ENCODE assay signal across 17 mouse cellular contexts in the genomic region with DNA sequence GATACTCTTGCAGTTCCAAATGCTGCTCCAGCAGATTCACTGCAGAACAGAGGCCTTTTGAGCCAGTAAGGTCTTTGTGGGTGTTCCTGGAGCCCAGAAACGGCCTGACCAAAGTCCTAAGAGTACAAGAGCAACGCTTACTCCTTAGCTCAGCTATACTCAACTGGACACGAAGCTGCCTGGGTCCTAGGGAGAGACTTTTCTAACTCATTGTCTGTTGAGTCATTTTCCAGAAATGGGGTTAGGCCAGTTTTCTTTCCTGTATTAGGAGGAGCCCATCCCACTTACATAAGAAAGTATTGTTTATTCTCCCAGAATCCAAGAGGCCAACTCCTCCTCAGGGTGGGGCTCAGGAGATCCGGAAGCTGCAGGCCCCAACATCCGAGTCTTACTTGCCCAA. TPM values are rescaled to one million over a fixed set of nuclear protein-coding genes. Genes with fewer than 3 reads are reported as not detected.
A peak's percentile ranks its signal among the peaks of the same experiment; 100 is the strongest.
DNase-seq lines count a peak whose midpoint lies in the region; ATAC-seq and TF ChIP-seq lines count a peak whose summit lies in the region.
"Had no signal": no experiment of that assay in that cellular context is flagged by ENCODE, and none has a peak within 500 bp of the region (broad histone marks: within the 10 kb centered on the region; RNA-seq: fewer than 3 reads in every experiment).

No protein-coding gene starts in this region.

- 0 out of 2 replicates have a peak, but pooled peaks have one; percentile 40 for TF ChIP-seq EP300 in heart, adult 2 months (IDR thresholded peaks at IDR 0.05; ENCODE audit: insufficient read depth, low read depth, low read length)

- H3K9me3 ChIP-seq in heart, embryonic 10.5 days, result no peaks in the 10 kb centered on the region
- H3K9me3 ChIP-seq in stomach, embryonic 16.5 days (replicated peaks; ENCODE audit: control insufficient read depth, low read length), result no peaks in the 10 kb centered on the region
- H3K9me3 ChIP-seq: embryonic facial prominence, embryonic 15.5 days; forebrain, embryonic 15.5 days; heart, embryonic 15.5 days; limb, embryonic 10.5 days; liver, embryonic 13.5 days; midbrain, embryonic 13.5 days had no signal

- H3K9ac ChIP-seq in heart, adult 2 months (ENCODE audit: low read depth, low read length), result peak overlapping the region; percentile 22
- no peak overlapping the region; the same call in 1 of the 2 replicates for H3K9ac ChIP-seq in stomach, embryonic 16.5 days (ENCODE audit: low read length)
- H3K9ac ChIP-seq: embryonic facial prominence, embryonic 15.5 days; forebrain, embryonic 15.5 days; heart, embryonic 15.5 days; liver, embryonic 13.5 days; midbrain, embryonic 13.5 days had no signal

- H3K27ac ChIP-seq in heart, adult 2 months, result peak overlapping the region; percentile 86
- H3K27ac ChIP-seq in heart, embryonic 10.5 days, result no peak overlapping the region
- peak overlapping the region; percentile 70 for H3K27ac ChIP-seq in layer of hippocampus, adult 2 months
- H3K27ac ChIP-seq in brown adipose tissue, adult 24 weeks (replicated peaks; ENCODE audit: low read depth, low read length), result peak overlapping the region; percentile 89
- peak overlapping the region; percentile 70 for H3K27ac ChIP-seq in stomach, embryonic 16.5 days (ENCODE audit: low read length)
- H3K27ac ChIP-seq: embryonic facial prominence, embryonic 15.5 days; forebrain, embryonic 15.5 days; heart, embryonic 15.5 days; limb, embryonic 10.5 days; macrophage; midbrain, embryonic 13.5 days had no signal

- peaks cover 11% of the 10 kb centered on the region for H3K4me1 ChIP-seq in heart, adult 2 months (ENCODE audit: control insufficient read depth, insufficient read depth, low read length)
- peaks cover 17% of the 10 kb centered on the region for H3K4me1 ChIP-seq in heart, embryonic 10.5 days
- peaks cover 10% of the 10 kb centered on the region for H3K4me1 ChIP-seq in brown adipose tissue, adult 24 weeks (ENCODE audit: control insufficient read depth, insufficient read depth, insufficient read length, low read length)
- H3K4me1 ChIP-seq in stomach, embryonic 16.5 days (ENCODE audit: control insufficient read depth, insufficient read depth, low read length), result peaks cover 12% of the 10 kb centered on the region

- H3K79me2 ChIP-seq in heart, adult 2 months (replicated peaks; ENCODE audit: control insufficient read depth, insufficient read depth, low read length), result peaks cover 2% of the 10 kb centered on the region; the same call in 1 of the 2 replicates

- no peak for TF ChIP-seq CTCF in heart, adult 2 months (IDR thresholded peaks at IDR 0.05)
- TF ChIP-seq CTCF in layer of hippocampus, adult 2 months (conservative IDR thresholded peaks at IDR 0.05), result no peak

- no peak overlapping the region for H3K4me2 ChIP-seq in stomach, embryonic 16.5 days (ENCODE audit: low read depth, low read length)
- H3K4me2 ChIP-seq: embryonic facial prominence, embryonic 15.5 days; forebrain, embryonic 15.5 days; heart, embryonic 15.5 days; liver, embryonic 13.5 days; midbrain, embryonic 13.5 days had no signal

- 48% methylated on average over 5 of the region's 5 CpGs for WGBS in heart, adult 2 months
- 77% methylated on average over 5 of the region's 5 CpGs for WGBS in heart, embryonic 10.5 days
- 59% methylated on average over 5 of the region's 5 CpGs for WGBS in stomach, embryonic 16.5 days

- DNase-seq in heart, adult 2 months, result no peak
- DNase-seq in heart, embryonic 10.5 days (ENCODE audit: low spot score), result no peak
- no peak for DNase-seq in layer of hippocampus, adult 2 months (ENCODE audit: low spot score in 2 of 2)
- DNase-seq in layer of hippocampus, postnatal 14 days (ENCODE audit: low spot score in 2 of 2), result no peak
- no peak for DNase-seq in adrenal gland, adult (ENCODE audit: inconsistent age in 2 of 2, low spot score in 1 of 2)
- DNase-seq in gastrocnemius, postnatal 14 days, result no peak
- DNase-seq: B cell, adult 2 months; gastrocnemius, postnatal 25 days; liver, embryonic 13.5 days had no signal

- H3K36me3 ChIP-seq in heart, adult 2 months (ENCODE audit: control insufficient read depth, insufficient read depth, low read length), result peaks cover 6% of the 10 kb centered on the region
- H3K36me3 ChIP-seq in heart, embryonic 10.5 days, result peaks cover 10% of the 10 kb centered on the region; the same call in 1 of the 2 replicates
- no peaks in the 10 kb centered on the region for H3K36me3 ChIP-seq in stomach, embryonic 16.5 days (ENCODE audit: control insufficient read depth, insufficient read depth, low read length)
- H3K36me3 ChIP-seq: limb, embryonic 10.5 days had no signal

- intact Hi-C loops in heart, adult 2 months (cut with DNase I), result no loop called here
- intact Hi-C loops in gastrocnemius, postnatal 14 days (cut with DNase I; ENCODE audit: low total_unique reads), result no loop called here

- TF ChIP-seq POLR2A in heart, adult 2 months (IDR thresholded peaks at IDR 0.05; ENCODE audit: insufficient read depth, low read depth, low read length), result peak; percentile 73; the same call in 1 of the 2 replicates

- peak; percentile 65; the same call in 1 of the 2 replicates for ATAC-seq in stomach, embryonic 16.5 days (ENCODE audit: insufficient read depth, low FRiP score)
- ATAC-seq: forebrain, embryonic 15.5 days; midbrain, embryonic 13.5 days had no signal

- H3K4me3 ChIP-seq in heart, adult 2 months, result no peak overlapping the region
- no peak overlapping the region for H3K4me3 ChIP-seq in heart, embryonic 10.5 days
- H3K4me3 ChIP-seq in layer of hippocampus, adult 2 months, result no peak overlapping the region
- H3K4me3 ChIP-seq in brown adipose tissue, adult 24 weeks (ENCODE audit: insufficient read depth, low read depth, low read length), result no peak overlapping the region; the same call in 1 of the 2 replicates
- no peak overlapping the region for H3K4me3 ChIP-seq in stomach, embryonic 16.5 days (replicated peaks; ENCODE audit: low read length)
- H3K4me3 ChIP-seq: embryonic facial prominence, embryonic 15.5 days; forebrain, embryonic 15.5 days; heart, embryonic 15.5 days; limb, embryonic 10.5 days; liver, embryonic 13.5 days; midbrain, embryonic 13.5 days had no signal

- no peaks in the 10 kb centered on the region for H3K27me3 ChIP-seq in heart, adult 2 months (ENCODE audit: control insufficient read depth, insufficient read depth, low read length)
- H3K27me3 ChIP-seq in heart, embryonic 10.5 days (ENCODE audit: insufficient read depth, poor library complexity, severe bottlenecking), result peaks cover 10% of the 10 kb centered on the region; the same call in 1 of the 2 replicates
- H3K27me3 ChIP-seq in stomach, embryonic 16.5 days (ENCODE audit: control insufficient read depth, insufficient read depth, low read length), result no peaks in the 10 kb centered on the region
- H3K27me3 ChIP-seq: embryonic facial prominence, embryonic 15.5 days; forebrain, embryonic 15.5 days; heart, embryonic 15.5 days; liver, embryonic 13.5 days had no signal

RNA-seq across cellular contexts. Expression of a gene that starts 5.7 kb away (rescaled TPM):
- 100 to 1,000 TPM in 1 of 2 experiments, 10 to 100 TPM in 1; 96.6 to 105 TPM for total RNA-seq in heart, adult 2 months (2021)
- polyA plus RNA-seq in heart, adult 2 months (2012; rRNA removed), result 51.2 and 64.1 TPM in 2 replicates
- polyA plus RNA-seq in heart, embryonic 10.5 days (2016; fragmentation: Nextera tagmentation; extraction: Ambion mirVana), result 32.1 and 36.5 TPM in 2 replicates
- total RNA-seq in layer of hippocampus, adult 2 months (2021), result 100 to 1,000 TPM; 252 to 268 TPM
- total RNA-seq in layer of hippocampus, postnatal 14 days (2021), result 100 to 1,000 TPM; 306 TPM
- 44.2 and 48.8 TPM in 2 replicates for polyA plus RNA-seq in brown adipose tissue, adult 24 weeks (2012; ENCODE audit: insufficient read depth, insufficient read length, missing spikeins)
- 79.6 and 79.8 TPM in 2 replicates for polyA plus RNA-seq in stomach, embryonic 16.5 days (2015; fragmentation: Nextera tagmentation; extraction: Ambion mirVana)
- 10 to 100 TPM; 86.4 to 95.0 TPM for total RNA-seq in gastrocnemius, postnatal 14 days (2021)

RNA-seq across cellular contexts. Expression of a gene that starts 15.4 kb away (rescaled TPM):
- 100 to 1,000 TPM; 169 to 189 TPM for total RNA-seq in heart, adult 2 months (2021)
- polyA plus RNA-seq in heart, adult 2 months (2012; rRNA removed), result 189 and 270 TPM in 2 replicates
- polyA plus RNA-seq in heart, embryonic 10.5 days (2016; fragmentation: Nextera tagmentation; extraction: Ambion mirVana), result 179 and 208 TPM in 2 replicates
- total RNA-seq in layer of hippocampus, adult 2 months (2021), result 100 to 1,000 TPM; 163 to 167 TPM
- total RNA-seq in layer of hippocampus, postnatal 14 days (2021), result 100 to 1,000 TPM; 170 to 186 TPM
- 305 and 329 TPM in 2 replicates for polyA plus RNA-seq in brown adipose tissue, adult 24 weeks (2012; ENCODE audit: insufficient read depth, insufficient read length, missing spikeins)
- 182 and 211 TPM in 2 replicates for polyA plus RNA-seq in stomach, embryonic 16.5 days (2015; fragmentation: Nextera tagmentation; extraction: Ambion mirVana)
- 100 to 1,000 TPM; 126 to 131 TPM for total RNA-seq in gastrocnemius, postnatal 14 days (2021)

RNA-seq across cellular contexts. Expression of a gene that starts 15.5 kb away (rescaled TPM):
- 10 to 100 TPM; 16.5 to 17.1 TPM for total RNA-seq in heart, adult 2 months (2021)
- 5.9 and 10.0 TPM in 2 replicates for polyA plus RNA-seq in heart, adult 2 months (2012; rRNA removed)
- polyA plus RNA-seq in heart, embryonic 10.5 days (2016; fragmentation: Nextera tagmentation; extraction: Ambion mirVana), result 79.6 and 112 TPM in 2 replicates
- 10 to 100 TPM; 24.8 to 28.1 TPM for total RNA-seq in layer of hippocampus, adult 2 months (2021)
- 10 to 100 TPM; 25.9 to 26.9 TPM for total RNA-seq in layer of hippocampus, postnatal 14 days (2021)
- polyA plus RNA-seq in brown adipose tissue, adult 24 weeks (2012; ENCODE audit: insufficient read depth, insufficient read length, missing spikeins), result 16.0 and 18.0 TPM in 2 replicates
- polyA plus RNA-seq in stomach, embryonic 16.5 days (2015; fragmentation: Nextera tagmentation; extraction: Ambion mirVana), result 87.1 and 88.7 TPM in 2 replicates
- total RNA-seq in gastrocnemius, postnatal 14 days (2021), result 10 to 100 TPM; 17.6 to 19.4 TPM

RNA-seq across cellular contexts. Expression of a gene that starts 16.2 kb away (rescaled TPM):
- 10 to 100 TPM; 20.4 to 21.4 TPM for total RNA-seq in heart, adult 2 months (2021)
- 9.2 and 17.2 TPM in 2 replicates for polyA plus RNA-seq in heart, adult 2 months (2012; rRNA removed)
- 58.7 and 68.8 TPM in 2 replicates for polyA plus RNA-seq in heart, embryonic 10.5 days (2016; fragmentation: Nextera tagmentation; extraction: Ambion mirVana)
- total RNA-seq in layer of hippocampus, adult 2 months (2021), result 10 to 100 TPM; 54.2 to 59.8 TPM
- 10 to 100 TPM; 54.6 to 59.7 TPM for total RNA-seq in layer of hippocampus, postnatal 14 days (2021)
- polyA plus RNA-seq in brown adipose tissue, adult 24 weeks (2012; ENCODE audit: insufficient read depth, insufficient read length, missing spikeins), result 26.1 and 26.3 TPM in 2 replicates
- polyA plus RNA-seq in stomach, embryonic 16.5 days (2015; fragmentation: Nextera tagmentation; extraction: Ambion mirVana), result 67.4 and 71.9 TPM in 2 replicates
- 10 to 100 TPM; 16.8 to 17.7 TPM for total RNA-seq in gastrocnemius, postnatal 14 days (2021)

RNA-seq across cellular contexts. Expression of a gene that starts 30.6 kb away (rescaled TPM):
- total RNA-seq in heart, adult 2 months (2021), result 1 to 10 TPM; 6.2 to 6.8 TPM
- polyA plus RNA-seq in heart, adult 2 months (2012; rRNA removed), result 8.9 and 11.8 TPM in 2 replicates
- 22.8 and 30.1 TPM in 2 replicates for polyA plus RNA-seq in heart, embryonic 10.5 days (2016; fragmentation: Nextera tagmentation; extraction: Ambion mirVana)
- total RNA-seq in layer of hippocampus, adult 2 months (2021), result 10 to 100 TPM; 30.5 to 34.0 TPM
- total RNA-seq in layer of hippocampus, postnatal 14 days (2021), result 10 to 100 TPM; 35.4 to 39.6 TPM
- polyA plus RNA-seq in brown adipose tissue, adult 24 weeks (2012; ENCODE audit: insufficient read depth, insufficient read length, missing spikeins), result 3.7 and 6.7 TPM in 2 replicates
- polyA plus RNA-seq in stomach, embryonic 16.5 days (2015; fragmentation: Nextera tagmentation; extraction: Ambion mirVana), result 21.7 and 23.1 TPM in 2 replicates
- total RNA-seq in gastrocnemius, postnatal 14 days (2021), result 1 to 10 TPM; 2.9 to 3.7 TPM
